Mouse (Mus musculus): ENCODE measurements around the gene Gadd45g.
A peak's percentile ranks its signal among the peaks of the same experiment; 100 is the strongest.

- TF ChIP-seq GATA1 (IDR thresholded peaks at IDR 0.05; ENCODE audit: borderline replicate concordance, low read length): 0 out of 3 replicates have a peak, but pooled peaks have one; percentile 37
- no peak for TF ChIP-seq FLI1 (IDR thresholded peaks at IDR 0.05; ENCODE audit: low read length)
These were observed 35.0 kb downstream of the Gadd45g start for GRCm38 (mm10) chr13:51881271-51882128.
